Mouse (Mus musculus): ENCODE data around the gene Psap.
"Not testable (repeated sequence)": the region's sequence is repeated elsewhere in the genome, so short reads cannot be mapped to it uniquely, and the experiment has no call there.

Gene Psap

GRCm38 (mm10) chr10:60277207-60278005 lies at the start of gene Psap:
TSS of gene Psap (plus strand) at chr10:60277627.
- peak; percentile 88 for DNase-seq (ENCODE audit: low read depth, low spot score)

GRCm38 (mm10) chr10:60227666-60228065 lies 49.8 kb upstream of the Psap start:
- no peak for DNase-seq (ENCODE audit: low read depth, low spot score)

DNA sequence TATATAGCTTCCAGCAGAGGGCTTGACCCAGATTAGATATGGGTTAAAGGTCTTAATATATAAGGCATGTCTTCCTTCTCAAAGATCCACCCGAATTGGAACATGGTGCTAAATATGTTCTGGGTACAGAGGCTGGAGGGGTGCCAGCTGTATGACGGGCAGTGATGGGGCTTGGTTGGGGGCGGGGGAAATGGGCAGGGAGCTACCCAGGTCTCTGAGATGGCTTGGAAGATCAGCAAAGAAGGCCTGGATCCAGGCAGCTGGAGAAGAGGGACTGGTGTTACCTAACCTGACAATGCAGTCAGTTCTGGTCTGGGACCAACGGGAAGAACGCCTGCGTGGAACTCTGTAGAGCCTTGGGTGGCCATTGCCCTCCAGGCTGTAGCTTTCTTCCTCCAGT lies 48.3 kb upstream of the Psap start:
- no peak for DNase-seq (ENCODE audit: low read depth, low spot score)

DNA sequence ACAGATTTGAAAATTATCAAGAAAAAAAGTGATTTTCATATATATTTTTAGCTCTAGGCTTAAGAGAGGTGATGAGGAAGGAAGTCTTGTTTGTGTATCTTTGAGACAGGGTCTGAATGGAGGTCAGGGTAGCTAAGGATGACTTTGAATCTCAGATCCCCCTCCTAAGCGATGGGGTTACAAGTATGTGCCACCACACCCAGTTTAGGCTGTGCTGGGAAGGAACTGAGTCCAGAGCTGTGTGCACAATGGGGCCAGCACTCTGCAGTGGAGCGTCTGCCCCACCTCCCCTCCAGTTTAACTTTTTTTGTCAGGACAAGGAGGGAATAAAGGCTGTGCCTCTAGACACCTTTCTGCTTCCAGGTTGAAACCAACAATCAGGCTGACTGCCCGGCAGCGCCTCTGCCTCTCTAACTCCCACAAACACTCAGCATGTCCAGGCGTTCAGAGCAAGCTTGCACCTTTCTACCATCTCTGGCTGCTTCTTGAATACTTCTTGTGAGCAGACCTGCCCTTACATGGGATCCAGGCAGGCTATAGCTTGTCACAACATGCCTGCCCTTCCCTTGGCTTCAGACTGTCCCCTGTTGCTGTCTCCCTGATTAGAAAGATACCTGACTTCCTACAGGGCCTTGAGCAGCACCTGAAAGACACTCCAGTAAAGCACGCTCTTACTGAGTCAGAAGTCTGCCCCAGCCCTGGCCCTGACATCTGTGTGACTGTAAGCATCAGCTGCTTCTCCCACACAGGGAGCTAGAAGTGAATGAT lies 46.9 kb upstream of the Psap start:
- no peak for DNase-seq (ENCODE audit: low read depth, low spot score)

- DNase-seq (ENCODE audit: low read depth, low spot score) = no peak
These were observed 43.4 kb upstream of the Psap start for GRCm38 (mm10) chr10:60234006-60234405.

- not testable (repeated sequence) for DNase-seq (ENCODE audit: low read depth, low spot score)
These were observed 41.6 kb upstream of the Psap start for GRCm38 (mm10) chr10:60235876-60236275.

DNA sequence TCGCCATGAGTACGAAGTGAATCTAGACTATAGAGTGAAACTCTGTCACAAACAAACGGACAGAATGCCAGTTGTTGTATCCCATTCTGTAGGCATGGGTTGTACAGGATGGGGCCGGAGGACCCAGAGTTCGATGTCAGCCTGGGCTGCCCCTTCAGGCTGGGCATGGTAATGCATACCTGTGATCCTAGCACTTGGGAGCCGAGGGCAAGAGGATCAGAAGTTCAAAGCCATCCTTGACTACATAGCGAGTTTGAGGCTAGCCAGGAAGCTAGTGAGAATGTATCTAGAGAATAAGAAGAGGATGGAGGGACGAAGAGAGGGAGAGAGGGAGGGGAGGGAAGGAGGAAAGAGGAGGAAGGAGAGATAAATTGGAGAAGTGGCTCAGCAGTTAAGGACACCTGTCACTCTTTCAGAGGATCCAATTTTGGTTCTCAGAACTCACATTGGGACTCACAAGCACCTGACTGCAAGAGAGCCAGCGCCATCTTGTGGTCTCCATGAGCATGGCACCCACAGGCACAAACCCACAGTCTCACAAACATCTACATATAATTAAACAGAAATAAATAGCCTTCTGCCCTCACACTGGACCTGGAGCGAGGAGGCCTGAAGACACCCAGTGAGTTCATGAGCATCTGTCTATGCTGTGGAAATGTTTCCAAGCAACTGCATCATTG lies 39.8 kb upstream of the Psap start:
- no peak for DNase-seq (ENCODE audit: low read depth, low spot score)

GRCm38 (mm10) chr10:60240416-60240815 lies 37.0 kb upstream of the Psap start:
- no peak for DNase-seq (ENCODE audit: low read depth, low spot score)

GRCm38 (mm10) chr10:60243941-60244340 lies 33.5 kb upstream of the Psap start:
- DNase-seq (ENCODE audit: low read depth, low spot score) = no peak

DNA sequence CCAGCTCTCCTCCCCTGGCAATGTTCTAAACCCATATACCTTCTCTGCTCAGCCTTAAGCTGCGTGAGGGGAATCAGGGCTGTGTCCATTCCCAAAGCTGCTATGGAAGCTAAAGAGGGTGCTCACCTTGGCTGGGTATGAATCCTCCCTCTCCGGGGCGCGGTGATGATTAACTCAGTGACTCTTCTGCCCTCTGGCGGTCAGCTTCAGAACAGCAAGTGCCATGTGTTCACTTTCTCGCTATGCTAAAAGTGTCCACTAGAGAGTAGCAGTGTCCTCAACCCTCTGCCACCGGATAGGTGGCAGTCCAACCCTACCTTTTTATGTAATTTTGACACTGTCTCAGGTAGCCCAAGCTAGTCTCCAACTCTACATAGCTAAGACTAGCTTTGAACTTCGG lies 32.4 kb upstream of the Psap start:
- peak; percentile 57 for DNase-seq (ENCODE audit: low read depth, low spot score)

GRCm38 (mm10) chr10:60245635-60246034 lies 31.8 kb upstream of the Psap start:
- DNase-seq (ENCODE audit: low read depth, low spot score) = no peak

GRCm38 (mm10) chr10:60246519-60246918 lies 30.9 kb upstream of the Psap start:
- no peak for DNase-seq (ENCODE audit: low read depth, low spot score)

DNA sequence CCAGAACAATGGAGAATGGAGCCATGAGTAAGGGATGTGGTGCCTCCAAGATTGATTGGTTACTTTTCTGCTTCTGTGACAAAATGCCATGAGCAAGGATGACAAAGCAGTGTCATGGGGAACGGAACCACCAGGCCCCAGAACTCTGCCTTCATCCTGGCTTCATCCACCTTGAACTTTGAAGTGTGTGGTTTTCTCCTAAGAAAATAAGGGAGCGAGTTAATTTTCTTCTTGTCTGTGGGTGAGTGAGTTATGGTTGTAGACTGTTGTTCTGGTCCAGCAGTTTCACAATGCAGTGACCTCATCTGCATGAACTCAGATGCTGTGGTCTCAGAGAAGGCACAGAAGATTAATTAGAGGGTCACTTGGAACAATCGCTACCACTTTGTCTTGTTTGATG lies 29.1 kb upstream of the Psap start:
- not testable (repeated sequence) for DNase-seq (ENCODE audit: low read depth, low spot score)

GRCm38 (mm10) chr10:60250426-60250965 lies 26.9 kb upstream of the Psap start:
- DNase-seq (ENCODE audit: low read depth, low spot score) = no peak

- no peak for DNase-seq (ENCODE audit: low read depth, low spot score)
These were observed 25.2 kb upstream of the Psap start for GRCm38 (mm10) chr10:60252187-60252586.

- DNase-seq (ENCODE audit: low read depth, low spot score) = no peak
These were observed 24.8 kb upstream of the Psap start for GRCm38 (mm10) chr10:60252606-60253005.

DNA sequence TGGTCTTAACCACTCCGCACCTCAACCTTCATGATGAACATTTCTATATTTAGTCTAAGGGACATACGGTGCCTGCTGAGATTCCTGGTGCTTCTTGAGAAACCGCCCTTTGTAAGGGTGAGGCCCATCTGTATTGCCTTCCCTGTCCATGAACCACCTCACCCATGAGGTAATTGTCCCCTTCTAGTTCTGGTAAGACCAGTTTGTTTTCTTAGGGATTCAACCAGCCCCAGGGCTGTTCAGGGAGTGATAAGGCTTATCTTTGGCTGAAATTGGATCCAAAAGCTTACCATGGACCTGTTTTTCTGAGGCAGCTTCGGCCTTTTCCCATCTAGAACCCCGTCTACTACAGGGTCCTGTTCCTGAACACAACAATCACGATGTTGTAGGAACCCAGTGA lies 21.3 kb upstream of the Psap start:
- no peak for DNase-seq (ENCODE audit: low read depth, low spot score)

DNA sequence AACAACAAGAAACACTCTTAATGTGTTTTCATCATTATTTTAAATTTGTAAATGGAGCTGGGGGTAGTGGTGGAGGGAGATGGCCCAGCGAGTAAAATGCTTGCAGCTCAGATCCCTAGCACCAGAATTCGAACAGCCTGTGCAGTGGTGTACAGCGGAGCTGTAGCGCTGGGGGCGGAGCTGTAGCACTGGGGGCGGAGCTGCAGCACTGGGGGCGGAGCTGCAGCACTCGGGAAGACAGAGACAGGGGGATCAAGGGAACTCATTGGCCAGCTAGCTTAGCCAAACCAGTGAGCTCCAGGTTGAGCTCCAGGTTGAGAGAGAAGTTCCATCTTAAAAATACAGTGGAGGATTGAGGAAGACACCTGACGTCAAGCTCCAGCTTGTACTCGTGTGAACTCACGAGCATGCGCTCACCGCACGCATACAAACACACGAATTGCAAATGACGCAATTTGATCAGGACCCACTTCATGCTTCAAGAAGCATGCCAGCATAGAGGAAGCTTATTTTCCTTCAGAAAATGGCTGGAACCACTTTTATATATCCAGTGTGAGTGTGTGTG lies 20.1 kb upstream of the Psap start:
- no peak for DNase-seq (ENCODE audit: low read depth, low spot score)

DNA sequence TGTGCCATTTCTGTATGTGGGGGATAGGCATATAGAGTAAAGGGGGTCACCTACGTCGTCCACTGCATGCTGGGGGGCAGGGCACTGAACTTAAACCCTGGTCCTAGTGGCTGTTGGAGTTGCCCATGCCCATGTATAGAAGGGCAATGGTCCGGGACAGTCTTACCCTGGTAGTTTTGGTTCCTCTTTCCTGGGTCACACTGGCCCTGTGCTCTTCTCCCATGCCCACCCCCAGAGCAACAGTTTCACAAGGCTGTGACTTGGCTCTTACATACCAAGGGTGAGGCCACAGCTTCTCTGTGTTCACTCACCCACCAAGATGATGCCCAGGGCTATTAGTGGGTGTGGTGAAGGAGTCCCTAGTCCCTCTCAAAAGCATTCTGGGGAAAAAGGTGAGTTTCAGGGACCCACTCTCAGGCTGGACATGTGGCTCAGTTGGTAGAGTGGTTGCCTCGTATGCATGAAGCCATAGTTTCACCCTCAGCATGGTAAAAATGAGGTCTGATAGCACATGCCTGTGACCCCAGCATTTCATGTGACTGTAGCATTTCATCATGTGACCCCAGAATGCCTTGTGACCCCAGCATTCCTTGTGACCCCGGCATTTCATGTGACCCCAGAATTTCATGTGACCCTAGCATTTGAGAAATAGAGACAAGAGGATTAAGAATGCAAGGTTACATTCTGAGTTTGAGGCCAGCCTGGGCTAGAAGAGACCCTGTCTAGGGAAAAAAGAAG lies 16.7 kb upstream of the Psap start:
- DNase-seq (ENCODE audit: low read depth, low spot score) = no peak

GRCm38 (mm10) chr10:60261530-60261929 lies 15.9 kb upstream of the Psap start:
- no peak for DNase-seq (ENCODE audit: low read depth, low spot score)

- DNase-seq (ENCODE audit: low read depth, low spot score) = peak; percentile 57
These were observed 15.0 kb upstream of the Psap start for GRCm38 (mm10) chr10:60262386-60262785.
